9 mouse cellular contexts compared by ENCODE assay signal in the genomic region with DNA sequence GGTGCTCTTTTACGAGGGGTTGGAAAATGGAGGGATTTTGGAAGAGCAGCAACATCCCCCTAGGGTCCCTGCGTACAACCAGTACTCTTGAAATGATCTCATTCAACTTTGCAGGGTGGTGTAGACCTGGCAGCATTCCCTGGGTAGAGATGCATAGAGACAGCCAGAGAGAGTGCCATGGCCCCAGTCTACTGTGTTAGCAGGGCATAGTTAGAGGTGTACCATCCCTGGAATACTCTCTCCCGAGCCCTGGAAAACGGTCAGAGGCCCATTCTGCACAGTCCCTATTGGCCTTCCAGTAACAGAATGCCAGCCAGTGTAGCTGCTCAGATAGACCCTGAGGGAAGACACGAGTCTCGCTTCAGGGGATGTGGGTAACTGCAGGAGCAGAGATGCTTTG. TPM values are rescaled to one million over a fixed set of nuclear protein-coding genes. Genes with fewer than 3 reads are reported as not detected.
A peak's percentile ranks its signal among the peaks of the same experiment; 100 is the strongest.
DNase-seq lines count a peak whose midpoint lies in the region; ATAC-seq lines count a peak whose summit lies in the region.
"Had no signal": no experiment of that assay in that cellular context is flagged by ENCODE, and none has a peak within 500 bp of the region (broad histone marks: within the 10 kb centered on the region; RNA-seq: fewer than 3 reads in every experiment).

No protein-coding gene starts in this region.

- H3K36me3 ChIP-seq in kidney, embryonic 16.5 days (ENCODE audit: insufficient read depth, low read length): no peaks in the 10 kb centered on the region
- H3K36me3 ChIP-seq in embryonic facial prominence, embryonic 12.5 days: no peaks in the 10 kb centered on the region
- H3K36me3 ChIP-seq in hindbrain, embryonic 16.5 days (ENCODE audit: control insufficient read depth, insufficient read depth, low read length): no peaks in the 10 kb centered on the region
- no peaks in the 10 kb centered on the region for H3K36me3 ChIP-seq in midbrain, embryonic 16.5 days (ENCODE audit: control insufficient read depth, insufficient read depth, low read length)

- ATAC-seq in kidney, embryonic 16.5 days (ENCODE audit: low FRiP score, low TSS enrichment): peak; percentile 22; the same call in 1 of the 2 replicates
- no peak for ATAC-seq in embryonic facial prominence, embryonic 12.5 days (ENCODE audit: insufficient number of reproducible peaks, insufficient read depth, low FRiP score, low TSS enrichment)
- ATAC-seq in hindbrain, embryonic 16.5 days: 0 out of 2 replicates have a peak, but pooled peaks have one; percentile 31
- ATAC-seq in midbrain, embryonic 16.5 days: peak; percentile 52
- no peak for ATAC-seq in monocyte, adult 5-6 weeks (replicated peaks; ENCODE audit: insufficient number of reproducible peaks, low FRiP score, low TSS enrichment, poor library complexity, severe bottlenecking)

- H3K27ac ChIP-seq in kidney, embryonic 16.5 days (ENCODE audit: low read length): no peak overlapping the region
- H3K27ac ChIP-seq in embryonic facial prominence, embryonic 12.5 days: no peak overlapping the region
- no peak overlapping the region for H3K27ac ChIP-seq in hindbrain, embryonic 16.5 days (ENCODE audit: low read depth, low read length)
- H3K27ac ChIP-seq in midbrain, embryonic 16.5 days (ENCODE audit: low read length): peak overlapping the region; percentile 71; the same call in 1 of the 2 replicates

- H3K4me2 ChIP-seq in kidney, embryonic 16.5 days (replicated peaks; ENCODE audit: low read depth, low read length): peak overlapping the region; percentile 93
- peak overlapping the region; percentile 82 for H3K4me2 ChIP-seq in embryonic facial prominence, embryonic 12.5 days (replicated peaks)
- peak overlapping the region; percentile 85 for H3K4me2 ChIP-seq in hindbrain, embryonic 16.5 days (ENCODE audit: low read length)
- H3K4me2 ChIP-seq in midbrain, embryonic 16.5 days (ENCODE audit: low read length): peak overlapping the region; percentile 87

- DNase-seq in kidney, postnatal 25 days: no peak
- DNase-seq in testis, postnatal 14 days (ENCODE audit: low spot score): no peak
- no peak for DNase-seq in MN1 (ENCODE audit: low spot score)

- 67% methylated on average over 6 of the region's 6 CpGs for WGBS in kidney, embryonic 16.5 days
- 60% methylated on average over 6 of the region's 6 CpGs for WGBS in embryonic facial prominence, embryonic 12.5 days
- WGBS in hindbrain, embryonic 16.5 days: 46% methylated on average over 6 of the region's 6 CpGs
- 45% methylated on average over 6 of the region's 6 CpGs for WGBS in midbrain, embryonic 16.5 days

- H3K9ac ChIP-seq in kidney, embryonic 16.5 days (replicated peaks; ENCODE audit: low read length): peak overlapping the region; percentile 72; the same call in 1 of the 2 replicates
- H3K9ac ChIP-seq in embryonic facial prominence, embryonic 12.5 days: no peak overlapping the region; the same call in 1 of the 2 replicates
- H3K9ac ChIP-seq in hindbrain, embryonic 16.5 days (ENCODE audit: low read depth, low read length): peak overlapping the region; percentile 85
- peak overlapping the region; percentile 82 for H3K9ac ChIP-seq in midbrain, embryonic 16.5 days (ENCODE audit: low read depth, low read length)

- no peaks in the 10 kb centered on the region for H3K9me3 ChIP-seq in kidney, embryonic 16.5 days (ENCODE audit: low read length)
- no peaks in the 10 kb centered on the region for H3K9me3 ChIP-seq in embryonic facial prominence, embryonic 12.5 days
- no peaks in the 10 kb centered on the region for H3K9me3 ChIP-seq in hindbrain, embryonic 16.5 days (ENCODE audit: control insufficient read depth, low read length)
- H3K9me3 ChIP-seq in midbrain, embryonic 16.5 days (replicated peaks; ENCODE audit: control insufficient read depth, low read length, poor library complexity, severe bottlenecking): no peaks in the 10 kb centered on the region

- peaks cover 19% of the 10 kb centered on the region for H3K4me1 ChIP-seq in kidney, embryonic 16.5 days (ENCODE audit: insufficient read depth, low read length)
- peaks cover 11% of the 10 kb centered on the region; the same call in 1 of the 2 replicates for H3K4me1 ChIP-seq in embryonic facial prominence, embryonic 12.5 days
- peaks cover 18% of the 10 kb centered on the region for H3K4me1 ChIP-seq in hindbrain, embryonic 16.5 days (ENCODE audit: control insufficient read depth, insufficient read depth, low read depth, low read length)
- H3K4me1 ChIP-seq in midbrain, embryonic 16.5 days (ENCODE audit: control insufficient read depth, insufficient read depth, low read length): peaks cover 14% of the 10 kb centered on the region; the same call in 1 of the 2 replicates

- peaks cover 11% of the 10 kb centered on the region for H3K27me3 ChIP-seq in kidney, embryonic 16.5 days (ENCODE audit: insufficient read depth, low read length)
- H3K27me3 ChIP-seq in embryonic facial prominence, embryonic 12.5 days: peaks cover 5% of the 10 kb centered on the region; the same call in 1 of the 2 replicates
- no peaks in the 10 kb centered on the region for H3K27me3 ChIP-seq in hindbrain, embryonic 16.5 days (replicated peaks; ENCODE audit: control insufficient read depth, insufficient read depth, low read length)
- H3K27me3 ChIP-seq in midbrain, embryonic 16.5 days (ENCODE audit: control insufficient read depth, insufficient read depth, low read depth, low read length): no peaks in the 10 kb centered on the region

- peak overlapping the region; percentile 72 for H3K4me3 ChIP-seq in kidney, embryonic 16.5 days (ENCODE audit: low read length)
- H3K4me3 ChIP-seq in embryonic facial prominence, embryonic 12.5 days: peak overlapping the region; percentile 58
- H3K4me3 ChIP-seq in hindbrain, embryonic 16.5 days (ENCODE audit: low read length): peak overlapping the region; percentile 80
- H3K4me3 ChIP-seq in midbrain, embryonic 16.5 days (ENCODE audit: low read depth, low read length): peak overlapping the region; percentile 71

RNA-seq across cellular contexts. Expression of gene Tspan2, which starts 1.3 kb away (rescaled TPM):
- 8.4 and 10.6 TPM in 2 replicates for polyA plus RNA-seq in kidney, embryonic 16.5 days (2015; fragmentation: Nextera tagmentation; extraction: Ambion mirVana)
- polyA plus RNA-seq in embryonic facial prominence, embryonic 12.5 days (2016; fragmentation: Nextera tagmentation; extraction: Ambion mirVana): 6.8 and 8.4 TPM in 2 replicates
- polyA plus RNA-seq in hindbrain, embryonic 16.5 days (2015; fragmentation: Nextera tagmentation; extraction: Ambion mirVana): 14.9 and 15.6 TPM in 2 replicates
- 11.6 and 11.8 TPM in 2 replicates for polyA plus RNA-seq in midbrain, embryonic 16.5 days (2015; fragmentation: Nextera tagmentation; extraction: Ambion mirVana)
- total RNA-seq in monocyte, adult 5-6 weeks (2017): 6.2 to 8.1 TPM (median 7.8 TPM) in 3 replicates
- polyA plus RNA-seq: erythroblast, embryonic 14.5 days had no signal

RNA-seq across cellular contexts. Expression of gene Tshb, which starts 46.9 kb away (rescaled TPM):
- polyA plus RNA-seq in kidney, embryonic 16.5 days (2015; fragmentation: Nextera tagmentation; extraction: Ambion mirVana): 0.06 TPM in 1 of 2 replicates, not detected in the other
- polyA plus RNA-seq in embryonic facial prominence, embryonic 12.5 days (2016; fragmentation: Nextera tagmentation; extraction: Ambion mirVana): 0.05 and 0.08 TPM in 2 replicates
- 0.27 and 0.40 TPM in 2 replicates for polyA plus RNA-seq in hindbrain, embryonic 16.5 days (2015; fragmentation: Nextera tagmentation; extraction: Ambion mirVana)
- polyA plus RNA-seq in midbrain, embryonic 16.5 days (2015; fragmentation: Nextera tagmentation; extraction: Ambion mirVana): 0.43 and 0.71 TPM in 2 replicates
- total RNA-seq in monocyte, adult 5-6 weeks (2017): not detected in 3 replicates
- polyA plus RNA-seq: erythroblast, embryonic 14.5 days had no signal

Comparison
In these comparisons a context has a peak if more than half of its experiments do, and no peak if none do; other contexts are left out.
1. ATAC-seq: peak in kidney, embryonic 16.5 days (single experiment), hindbrain, embryonic 16.5 days (single experiment) and midbrain, embryonic 16.5 days (single experiment); none in embryonic facial prominence, embryonic 12.5 days (single experiment) and monocyte, adult 5-6 weeks (single experiment).
2. Peak in every context shown above with its lines, with median percentiles within 50 percentile points of each other: H3K4me2 ChIP-seq and H3K4me3 ChIP-seq.